Mouse (Mus musculus) ES-E14 (cell line): ENCODE results near the gene Nova2.

Experiments used
- MAFK ChIP-seq: IDR thresholded peaks from 2 replicates; pipeline ENCODE4 v1.6.1; 2014; ENCODE audit warnings: mild to moderate bottlenecking, low read depth, low read length, inconsistent platforms; ENCODE audit not compliant: insufficient read depth
- ZNF384 ChIP-seq: IDR thresholded peaks from 2 replicates; pipeline ENCODE4 v1.6.1; 2012; ENCODE audit warnings: low read depth, low read length, inconsistent platforms

- no peak for TF ChIP-seq MAFK
- TF ChIP-seq ZNF384 = no peak
Measured at GRCm38 (mm10) chr7:18949781-18950522, 24.3 kb downstream of the Nova2 start.
